Mouse (Mus musculus) CD4-positive helper T cell, adult 2 months (primary cell): Measurements from ENCODE around the gene Kcnh7.

Experiments used
- DNase-seq: peaks from one replicate; pipeline ENCODE4 v3.0.0-alpha.2; 2012; ENCODE audit warnings: low read depth, missing footprints, low spot score

Kcnh7 gene

GRCm38 (mm10) chr2:62983936-62984335 is 200.2 kb downstream of the Kcnh7 start:
- no peak for DNase-seq

DNA sequence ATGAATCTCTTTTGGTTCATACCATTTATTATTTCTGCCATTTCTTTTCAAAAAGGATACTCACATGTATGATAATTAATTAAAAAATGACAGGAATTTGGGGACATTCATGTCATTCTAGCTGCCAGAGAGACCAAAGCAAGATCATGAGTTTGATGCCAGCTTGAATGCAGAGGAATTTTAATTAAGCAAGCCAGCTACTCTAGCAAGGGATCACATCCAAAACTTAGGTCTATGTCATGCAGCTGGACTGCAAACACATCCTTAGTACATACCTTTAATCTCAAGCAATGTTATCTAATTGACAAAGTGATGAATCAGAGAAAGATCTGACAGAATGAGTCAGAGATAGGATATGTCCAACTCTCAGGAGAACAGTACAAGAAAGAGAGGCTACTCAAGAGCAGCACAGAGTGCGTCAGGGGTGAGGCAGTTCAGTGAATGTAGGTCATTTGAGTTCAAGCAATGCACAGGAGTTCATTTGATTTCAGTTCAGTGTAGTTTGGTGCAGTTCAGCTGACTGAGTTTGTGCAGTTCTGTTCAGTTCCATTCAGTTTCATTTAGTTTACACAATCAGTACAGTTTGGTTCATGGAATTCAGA is 248.7 kb downstream of the Kcnh7 start:
- DNase-seq: no peak

DNA sequence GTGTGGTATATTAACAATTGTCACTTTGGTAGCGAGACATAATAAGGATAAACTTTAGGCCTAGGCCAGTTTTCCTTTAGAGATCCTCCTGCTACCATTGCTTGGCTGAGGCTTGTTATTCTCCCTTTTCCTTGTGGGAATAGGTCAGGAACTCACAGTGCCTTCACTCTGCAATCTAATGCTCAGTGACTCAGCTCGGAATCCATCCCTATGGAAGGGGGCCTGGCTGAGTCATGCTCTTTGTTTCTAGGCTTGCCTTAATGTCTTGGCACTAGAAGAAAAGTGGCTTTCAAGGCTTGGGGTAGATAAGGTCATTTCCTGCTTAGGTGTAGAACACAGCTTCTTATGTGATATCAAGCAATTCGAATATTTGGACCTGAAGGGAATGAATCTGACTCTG is 255.6 kb downstream of the Kcnh7 start:
- no peak for DNase-seq

GRCm38 (mm10) chr2:62928065-62928464 is 256.0 kb downstream of the Kcnh7 start:
- no peak for DNase-seq

DNA sequence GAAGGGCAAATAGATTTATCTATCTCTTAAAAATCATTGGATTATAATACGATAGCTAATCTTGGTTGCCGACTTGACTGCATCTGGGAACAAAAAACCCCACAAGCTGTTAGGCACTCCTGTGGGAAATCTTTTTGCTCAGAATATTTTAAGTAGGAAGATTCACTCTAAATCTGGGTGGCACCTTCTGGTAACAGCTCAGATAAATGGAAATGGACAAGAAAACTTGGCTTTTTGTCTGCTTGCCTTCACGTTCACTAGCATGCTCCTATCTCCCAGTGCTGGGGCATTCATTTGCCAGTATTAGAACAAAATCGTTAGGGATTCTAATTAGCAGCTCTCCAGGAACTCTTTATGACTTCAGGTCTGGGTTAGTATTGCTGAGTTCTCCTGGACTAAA is 260.3 kb downstream of the Kcnh7 start:
- DNase-seq: no peak

DNA sequence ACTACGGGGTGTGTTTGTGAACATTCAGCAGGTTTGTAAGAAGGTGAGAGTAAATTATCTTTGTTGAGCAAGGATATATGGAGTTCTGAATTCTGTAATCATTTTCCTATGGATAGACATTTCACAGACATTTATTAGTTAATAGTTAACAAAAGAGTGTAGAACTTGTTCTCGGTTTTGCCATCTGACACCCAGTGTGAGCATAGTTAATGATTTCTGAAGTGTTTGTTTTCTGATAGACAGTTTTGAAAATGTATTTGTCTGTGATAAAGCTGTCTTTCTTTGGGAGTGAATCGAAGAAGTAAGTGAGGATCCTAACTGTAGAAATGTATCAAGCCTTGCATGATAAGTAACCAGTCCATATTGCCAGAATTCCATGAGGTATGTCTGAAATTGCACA is 276.4 kb downstream of the Kcnh7 start:
- DNase-seq: no peak

DNA sequence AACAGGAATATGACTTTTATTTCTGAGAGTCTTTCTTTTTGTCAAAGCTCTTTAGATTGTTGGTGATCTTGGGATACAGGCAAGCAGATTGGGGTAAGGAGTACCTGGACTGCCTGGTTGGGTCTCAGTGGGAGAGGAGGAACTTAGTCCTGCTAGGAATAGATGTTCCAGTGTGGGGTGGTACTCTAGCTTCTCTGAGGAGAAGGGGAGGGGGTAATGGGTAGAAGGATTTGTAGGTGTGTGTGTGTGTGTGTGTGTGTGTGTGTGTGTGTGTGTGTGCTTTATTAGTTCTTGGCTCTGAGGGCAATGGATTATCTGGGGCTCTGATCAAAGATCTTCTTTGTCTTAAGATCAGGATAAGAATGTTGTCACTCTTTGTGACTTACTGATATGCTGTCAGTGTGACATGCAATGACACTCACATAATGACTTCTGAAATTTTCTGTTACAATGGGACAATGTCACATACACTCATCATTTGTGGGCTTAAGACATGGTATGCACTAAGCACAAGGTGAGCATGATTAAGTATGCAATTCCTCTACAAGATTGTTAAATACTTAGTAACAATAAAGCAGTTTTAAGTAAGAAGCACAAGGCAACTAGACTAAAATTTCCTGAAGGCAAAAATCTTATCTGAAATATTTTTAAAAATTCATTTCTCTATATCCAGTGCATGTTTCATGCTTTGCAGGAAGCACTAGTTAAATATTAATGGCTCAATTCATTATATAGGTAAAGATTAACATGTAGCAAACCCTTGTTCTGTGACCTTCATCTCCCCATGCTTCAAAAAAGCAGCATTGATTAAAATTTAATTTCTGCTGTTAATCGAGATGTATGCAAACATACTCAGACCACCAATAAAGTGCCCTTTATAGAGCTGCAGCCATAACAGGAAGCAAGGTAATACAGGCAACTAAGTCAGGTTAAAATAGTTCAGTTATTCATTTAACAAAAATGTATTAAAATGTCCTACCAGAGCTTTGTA is 281.4 kb downstream of the Kcnh7 start:
- no peak for DNase-seq

DNA sequence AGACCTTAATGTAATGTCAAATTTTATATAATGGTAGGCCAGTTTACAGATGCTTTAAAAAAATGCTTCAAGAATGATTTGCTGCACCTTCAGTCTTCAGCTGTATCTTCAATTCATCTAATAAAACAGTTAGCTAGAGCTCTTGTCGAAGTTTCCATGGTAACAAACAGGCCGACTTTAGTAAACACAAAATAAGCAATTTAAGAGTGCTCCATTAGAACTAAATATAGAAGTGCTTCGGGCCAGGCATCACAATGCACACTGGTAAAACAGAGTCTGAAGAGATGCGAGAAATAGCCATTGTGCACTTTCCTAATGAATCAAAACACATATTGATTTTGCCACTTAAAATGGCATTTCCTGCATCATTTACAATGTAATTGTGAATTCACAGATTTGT is 305.3 kb downstream of the Kcnh7 start:
- no peak for DNase-seq

GRCm38 (mm10) chr2:62855391-62855790 is 328.7 kb downstream of the Kcnh7 start:
- no peak for DNase-seq

- no peak for DNase-seq
These were observed 341.5 kb downstream of the Kcnh7 start for GRCm38 (mm10) chr2:62842630-62843029.

DNA sequence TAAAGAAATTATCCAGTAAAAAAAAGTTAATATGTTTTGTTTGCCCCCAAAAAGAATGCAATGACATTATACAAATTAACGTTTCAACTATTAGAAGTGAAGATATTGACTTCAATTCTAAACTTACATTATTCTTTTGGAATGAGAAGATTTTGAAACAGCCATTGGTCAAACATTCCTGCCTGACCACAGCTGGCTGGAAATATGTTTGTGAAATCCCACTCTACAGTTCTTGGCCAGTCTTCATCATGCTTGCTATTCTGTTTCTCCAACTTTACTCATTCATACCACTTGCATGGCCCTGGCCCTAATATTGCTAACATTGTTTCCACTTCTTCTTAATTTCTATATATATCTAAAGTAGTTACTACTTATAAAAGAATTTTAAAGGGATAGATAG is 349.8 kb downstream of the Kcnh7 start:
- DNase-seq: no peak

GRCm38 (mm10) chr2:62819231-62819630 is 364.9 kb downstream of the Kcnh7 start:
- DNase-seq: peak; percentile 8

GRCm38 (mm10) chr2:62816016-62816415 is 368.1 kb downstream of the Kcnh7 start:
- DNase-seq: no peak

DNA sequence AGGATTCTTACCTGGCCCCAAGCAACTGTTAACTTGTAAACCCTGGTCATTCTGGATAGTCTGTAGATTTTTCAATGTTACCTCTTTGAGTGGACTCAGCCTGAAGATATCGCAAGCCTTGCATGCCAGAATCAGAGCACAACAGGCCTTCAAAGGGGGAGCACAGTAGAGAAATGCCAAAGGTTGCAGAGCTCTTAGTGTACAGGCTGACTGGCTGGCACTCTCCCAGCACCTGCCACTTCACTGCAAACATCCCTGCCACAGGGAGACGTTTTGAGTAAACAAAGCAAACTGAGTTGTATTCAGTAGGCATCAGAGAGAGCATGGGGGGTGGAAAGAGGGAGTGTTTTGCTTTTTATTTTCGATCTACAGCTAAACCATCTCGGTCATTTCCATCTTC is 375.3 kb downstream of the Kcnh7 start:
- DNase-seq: no peak

- no peak for DNase-seq
These were observed 376.6 kb downstream of the Kcnh7 start for GRCm38 (mm10) chr2:62807476-62807882.

GRCm38 (mm10) chr2:62806931-62807330 is 377.2 kb downstream of the Kcnh7 start:
- DNase-seq: no peak

DNA sequence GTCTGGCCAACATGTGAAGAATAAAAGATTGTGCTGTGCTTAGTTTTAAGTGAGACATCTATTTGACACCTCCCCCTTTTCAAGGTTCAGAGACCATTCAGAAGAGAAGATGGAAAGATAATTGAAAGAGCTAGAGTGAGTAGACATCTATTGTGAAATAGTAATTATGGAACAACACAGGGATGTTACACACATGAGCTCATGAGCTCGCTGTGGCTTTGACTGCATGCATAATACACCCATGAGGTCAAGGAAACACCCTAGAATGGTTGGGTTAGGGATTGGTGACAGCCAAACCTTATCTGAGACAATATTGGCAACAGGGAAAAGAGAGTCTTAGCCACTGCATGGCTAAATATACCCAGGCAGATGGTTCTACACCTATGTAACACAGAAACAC is 380.1 kb downstream of the Kcnh7 start:
- DNase-seq: no peak

GRCm38 (mm10) chr2:62784460-62785038 is 399.5 kb downstream of the Kcnh7 start:
- no peak for DNase-seq

DNA sequence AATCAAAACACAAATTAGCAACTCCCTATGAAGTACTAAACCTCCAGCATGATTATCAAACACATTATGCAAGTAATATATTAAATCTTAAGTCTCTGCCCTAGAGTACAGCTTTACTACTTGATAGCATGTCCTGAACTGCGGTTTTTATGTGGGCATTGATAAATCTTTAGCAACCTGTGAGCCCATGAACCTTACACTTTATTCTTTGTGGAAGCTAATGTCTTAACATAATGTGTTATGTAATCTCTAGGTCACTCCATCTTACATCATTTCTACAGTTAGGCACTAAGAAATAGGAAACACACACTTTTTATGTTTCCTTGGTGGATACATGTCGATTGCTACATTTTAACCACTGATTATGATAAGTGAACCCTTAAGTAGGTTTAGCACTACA is 437.8 kb downstream of the Kcnh7 start:
- no peak for DNase-seq

- no peak for DNase-seq
These were observed 441.0 kb downstream of the Kcnh7 start for GRCm38 (mm10) chr2:62743098-62743497.

- DNase-seq: no peak
These were observed 453.4 kb downstream of the Kcnh7 start for GRCm38 (mm10) chr2:62730671-62731070.

GRCm38 (mm10) chr2:62727732-62728131 is 456.4 kb downstream of the Kcnh7 start:
- DNase-seq: no peak

DNA sequence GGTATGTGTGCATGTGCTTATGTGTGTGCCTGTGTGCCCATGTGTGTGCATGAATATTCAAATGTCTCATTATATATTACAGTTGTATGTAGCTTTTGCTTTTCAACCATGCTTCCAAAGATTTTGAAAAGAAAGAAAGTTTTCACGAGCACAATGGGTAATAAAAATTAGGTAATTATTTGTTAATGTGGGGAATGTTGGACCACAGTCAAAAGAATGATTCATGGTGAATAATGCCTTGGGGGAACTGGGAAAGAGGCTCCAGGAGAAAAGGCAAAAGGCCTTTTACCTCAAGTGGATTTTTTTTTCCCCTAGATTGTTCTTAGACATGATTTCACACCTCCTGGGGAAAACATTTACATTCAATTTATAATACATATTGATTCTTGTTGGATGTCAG is 458.1 kb downstream of the Kcnh7 start:
- DNase-seq: no peak
